Mouse (Mus musculus) CH12.LX (cell line): ENCODE data around the gene Cenpb.

ENCODE experiments used
- EP300 ChIP-seq: IDR thresholded peaks from 2 replicates; pipeline ENCODE4 v1.6.1; 2011; ENCODE audit warnings: low read length, improper control_type of control experiment
- IRF4 ChIP-seq: IDR thresholded peaks from 2 replicates; pipeline ENCODE4 v1.6.1; 2014; ENCODE audit warnings: low read depth, mild to moderate bottlenecking, inconsistent platforms, low read length, improper control_type of control experiment
- JUN ChIP-seq: IDR thresholded peaks from 2 replicates; pipeline ENCODE4 v1.6.1; 2011; ENCODE audit warnings: low read depth, mild to moderate bottlenecking, low read length, improper control_type of control experiment, moderate library complexity; ENCODE audit not compliant: insufficient read depth
- NELFE ChIP-seq: IDR thresholded peaks from 2 replicates; pipeline ENCODE4 v1.6.1; 2011; ENCODE audit warnings: low read depth, low read length, improper control_type of control experiment
- POLR2A ChIP-seq: IDR thresholded peaks from 2 replicates; pipeline ENCODE4 v1.6.1; 2011; ENCODE audit warnings: low read depth, mild to moderate bottlenecking, improper control_type of control experiment, low read length
- SMC3 ChIP-seq: IDR thresholded peaks from 2 replicates; pipeline ENCODE4 v1.6.1; 2011; ENCODE audit warnings: low read depth, low read length, improper control_type of control experiment
- ZC3H11A ChIP-seq: IDR thresholded peaks from 2 replicates; pipeline ENCODE4 v1.6.1; 2012; ENCODE audit warnings: low read depth, mild to moderate bottlenecking, inconsistent platforms, low read length, improper control_type of control experiment

DNA sequence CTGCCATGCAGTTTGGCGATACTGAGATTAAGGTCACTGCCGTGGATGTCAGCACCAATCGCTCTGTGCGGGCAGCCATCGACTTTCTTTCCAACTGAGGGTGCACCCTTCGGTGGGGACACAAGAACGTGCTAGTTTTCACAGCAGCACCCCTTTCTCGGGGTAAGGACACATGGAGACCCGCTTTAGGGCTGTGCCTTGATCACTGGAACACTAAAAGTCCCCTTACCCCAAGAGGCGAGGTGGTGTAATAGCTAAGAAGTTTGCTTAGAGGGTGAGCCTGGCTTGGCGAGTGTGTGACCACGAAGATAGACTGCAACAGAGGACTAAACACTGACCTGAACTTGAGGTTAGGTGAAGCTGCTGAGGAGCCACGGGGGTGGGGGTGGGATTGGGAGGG lies 34.7 kb downstream of the Cenpb start:
- TF ChIP-seq IRF4 (no peak), POLR2A (no peak), SMC3 (no peak), EP300 (no peak), JUN (no peak), ZC3H11A (no peak), NELFE (no peak)
